Mouse (Mus musculus) testis, adult 2 months (tissue): Measurements from ENCODE around the gene Cntd1. TPM values are rescaled to one million over a fixed set of nuclear protein-coding genes. Genes with fewer than 3 reads are reported as not detected.

ENCODE experiments used
- H3K27ac ChIP-seq: fragments of 200-500 bp; 2 replicates; pipeline ENCODE4 v1.5.1; 2012; ENCODE audit warnings: low read depth, low read length; ENCODE audit not compliant: control insufficient read depth, insufficient read depth
- H3K27me3 ChIP-seq: fragments of 200-500 bp; 2 replicates; pipeline ENCODE4 v1.6.1; 2012; ENCODE audit warnings: mild to moderate bottlenecking, low read length, moderate library complexity; ENCODE audit not compliant: control insufficient read depth, insufficient read depth
- H3K36me3 ChIP-seq: fragments of 200-500 bp; 2 replicates; pipeline ENCODE4 v1.6.1; 2012; ENCODE audit warnings: mild to moderate bottlenecking, low read length; ENCODE audit not compliant: control insufficient read depth, insufficient read depth
- H3K4me1 ChIP-seq: fragments of 200-500 bp; 2 replicates; pipeline ENCODE4 v1.6.1; 2012; ENCODE audit warnings: low read length; ENCODE audit not compliant: control insufficient read depth, insufficient read depth
- H3K4me3 ChIP-seq: fragments of 200-500 bp; 2 replicates; pipeline ENCODE4 v1.5.1; 2012; ENCODE audit warnings: low read depth, mild to moderate bottlenecking, low read length, moderate library complexity, mixed read lengths; ENCODE audit not compliant: control insufficient read depth
- CTCF ChIP-seq: fragments of 200-500 bp; IDR thresholded peaks from 2 replicates; pipeline ENCODE4 v1.5.1; 2012; ENCODE audit warnings: low read depth, mild to moderate bottlenecking, inconsistent platforms, low read length, moderate library complexity; ENCODE audit not compliant: control insufficient read depth, insufficient read depth, insufficient replicate concordance
- POLR2A ChIP-seq: fragments of 200-500 bp; IDR thresholded peaks from 2 replicates; pipeline ENCODE4 v1.6.1; 2012; ENCODE audit warnings: low read depth, mild to moderate bottlenecking, inconsistent platforms, low read length, moderate library complexity; ENCODE audit not compliant: control insufficient read depth
- polyA plus RNA-seq: library from polyadenylated mRNA; depleted of rRNA; stranded (reverse); fragments of >200 nt; gene quantifications from 2 replicates; pipeline ENCODE4 v1.2.3, GENCODE M21; 2012

Cntd1 gene
- polyA plus RNA-seq, 1 experiment = 54.6 TPM

DNA sequence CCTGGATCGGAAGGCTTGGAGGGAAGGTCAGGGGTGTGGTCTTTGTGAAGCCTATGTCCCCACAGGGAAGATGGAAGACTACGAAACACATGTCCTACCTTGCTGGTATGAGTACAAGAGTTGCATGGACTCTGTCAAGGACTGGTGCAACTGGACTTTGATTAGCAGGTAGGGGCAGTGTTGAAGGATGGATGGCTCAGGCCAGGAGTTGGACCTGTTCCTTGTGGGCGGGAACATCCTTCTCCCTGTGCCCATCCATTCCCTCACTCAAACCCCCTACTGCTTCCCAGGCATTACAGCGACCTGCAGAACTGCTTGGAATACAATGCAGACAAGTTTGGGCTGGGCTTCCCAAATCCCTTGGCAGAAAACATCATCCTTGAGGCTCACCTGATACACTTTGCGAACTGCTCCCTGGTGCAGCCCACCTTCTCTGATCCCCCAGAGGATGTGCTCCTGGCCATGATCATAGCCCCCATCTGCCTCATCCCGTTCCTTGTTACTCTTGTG, 31.2 kb upstream of the Cntd1 start:
- Histone ChIP-seq H3K36me3 (no peaks in the 10 kb centered on the region), H3K27ac (no peak overlapping the region), H3K4me3 (no peak overlapping the region), H3K4me1 (peaks cover 6% of the 10 kb centered on the region), H3K27me3 (no peaks in the 10 kb centered on the region)
- TF ChIP-seq CTCF (no peak), POLR2A (no peak)

DNA sequence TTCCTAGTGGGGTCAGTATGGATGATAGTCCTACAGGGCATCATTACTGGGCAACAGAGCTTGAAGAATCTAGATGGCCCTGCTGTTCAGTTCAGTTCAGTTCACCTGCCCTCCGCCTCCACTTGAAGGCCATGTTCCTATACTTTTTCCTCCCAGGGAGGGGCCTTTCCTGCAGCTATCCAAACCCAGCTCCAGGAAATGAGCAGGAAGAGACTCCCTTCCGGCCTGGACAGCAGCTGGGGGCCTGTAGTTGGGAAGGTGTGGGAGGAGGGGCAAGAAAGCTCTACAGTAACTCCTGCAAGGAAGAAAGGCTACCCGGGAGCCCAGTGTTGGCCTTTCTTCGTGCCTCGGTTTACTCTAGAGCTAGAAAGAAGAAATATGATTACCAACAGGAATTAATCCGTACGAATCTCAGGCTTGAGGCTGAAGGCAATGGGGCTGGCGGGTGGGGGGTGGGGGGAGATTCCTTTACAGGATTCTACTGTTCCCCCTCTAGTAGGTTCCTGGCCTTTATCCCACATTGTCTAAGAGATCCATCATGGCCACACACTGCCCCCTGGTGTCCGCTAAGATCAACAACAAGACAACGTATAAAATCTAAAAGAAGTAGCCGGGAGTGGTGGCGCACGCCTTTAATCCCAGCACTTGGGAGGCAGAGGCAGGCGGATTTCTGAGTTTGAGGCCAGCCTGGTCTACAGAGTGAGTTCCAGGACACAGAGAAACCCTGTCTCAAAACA, 30.4 kb upstream of the Cntd1 start:
- Histone ChIP-seq H3K36me3 (no peaks in the 10 kb centered on the region), H3K27ac (no peak overlapping the region), H3K27me3 (no peaks in the 10 kb centered on the region), H3K4me1 (peaks cover 8% of the 10 kb centered on the region), H3K4me3 (no peak overlapping the region)
- no peak for TF ChIP-seq POLR2A
- no peak for TF ChIP-seq CTCF

DNA sequence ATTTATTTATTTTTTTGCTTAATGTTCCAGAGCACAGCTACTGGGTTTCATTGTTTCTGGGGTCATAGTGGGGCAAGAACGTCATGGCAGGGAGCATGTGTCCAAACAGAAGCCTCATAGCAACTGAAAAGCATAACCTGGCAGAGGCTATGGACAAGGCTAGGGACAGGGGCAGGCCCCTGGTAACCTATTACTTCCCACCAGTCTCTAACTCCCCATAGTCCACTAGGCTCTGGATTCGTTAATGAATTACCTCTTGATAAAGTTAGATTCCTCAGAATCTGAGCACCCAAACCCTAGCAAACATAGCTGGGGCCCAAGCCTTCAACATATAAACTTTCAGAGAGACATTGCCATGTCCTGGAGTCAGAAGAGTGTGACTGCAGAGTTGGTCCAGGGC, 27.8 kb upstream of the Cntd1 start:
- Histone ChIP-seq H3K4me3 (no peak overlapping the region), H3K27ac (no peak overlapping the region), H3K4me1 (peaks cover 5% of the 10 kb centered on the region), H3K27me3 (no peaks in the 10 kb centered on the region), H3K36me3 (no peaks in the 10 kb centered on the region)
- TF ChIP-seq POLR2A (no peak), CTCF (no peak)

DNA sequence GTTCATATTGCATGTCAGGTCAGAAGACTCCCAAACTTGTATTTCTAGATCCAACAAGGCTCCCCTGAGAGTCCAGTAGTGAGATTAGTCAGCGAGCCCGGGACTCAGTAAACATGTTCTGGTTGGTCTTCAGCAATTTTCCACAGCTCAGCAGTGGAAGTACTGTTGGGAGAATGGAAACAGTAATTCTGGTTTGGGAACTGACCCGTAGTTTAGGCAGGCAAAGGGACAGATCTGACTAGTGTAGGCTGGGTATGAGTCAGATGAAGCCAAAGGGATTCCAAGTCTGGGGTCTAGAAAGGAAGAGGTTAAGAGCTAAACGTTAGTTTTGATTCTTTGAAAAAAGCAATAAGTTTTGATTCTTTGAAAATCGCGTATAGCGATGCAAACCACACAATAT, 25.9 kb upstream of the Cntd1 start:
- Histone ChIP-seq H3K27me3 (no peaks in the 10 kb centered on the region), H3K4me1 (peaks cover 5% of the 10 kb centered on the region), H3K36me3 (no peaks in the 10 kb centered on the region), H3K27ac (peak overlapping the region; percentile 64), H3K4me3 (peak overlapping the region; percentile 99)
- TF ChIP-seq CTCF (no peak), POLR2A (no peak)

DNA sequence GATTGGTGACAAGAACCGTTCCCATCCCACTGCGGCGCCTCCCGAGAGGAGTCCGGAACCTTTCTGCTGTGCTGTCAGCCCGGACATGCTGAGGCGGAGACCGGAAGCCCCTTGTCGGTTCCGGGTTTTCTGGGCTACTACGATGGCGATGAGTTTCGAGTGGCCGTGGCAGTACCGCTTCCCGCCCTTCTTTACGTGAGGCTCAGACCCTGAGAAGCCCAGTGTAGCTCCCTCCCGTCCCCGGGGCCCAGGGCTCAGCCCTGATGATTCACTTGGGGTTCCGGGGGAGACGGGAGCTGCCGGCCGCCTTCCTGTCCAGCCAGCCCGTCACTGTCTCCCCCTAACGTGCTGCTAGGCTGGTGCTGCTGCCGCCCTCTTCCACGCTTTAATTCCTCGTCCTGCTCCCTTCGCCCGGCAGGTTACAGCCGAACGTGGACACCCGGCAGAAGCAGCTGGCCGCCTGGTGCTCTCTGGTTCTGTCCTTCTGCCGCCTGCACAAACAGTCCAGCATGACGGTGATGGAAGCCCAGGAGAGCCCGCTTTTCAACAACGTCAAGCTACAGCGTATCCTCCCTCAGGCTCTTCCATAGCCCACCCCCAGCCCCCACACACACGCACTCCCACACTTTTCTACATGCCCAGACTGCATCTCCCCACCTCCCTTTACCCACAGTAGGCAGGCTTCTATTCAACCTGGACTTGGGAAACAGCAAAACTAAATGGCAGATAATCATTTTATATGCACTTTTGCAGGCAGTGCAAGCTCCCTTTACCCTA, 25.0 kb upstream of the Cntd1 start, which contains the start of gene Vps25:
Vps25 (plus strand) TSS at position 95 of the 777 bp plus-strand sequence.
- Histone ChIP-seq H3K4me1 (peaks cover 3% of the 10 kb centered on the region), H3K4me3 (peak within 1 kb of the TSS; percentile 99), H3K27me3 (no peaks in the 10 kb centered on the region), H3K27ac (peak within 1 kb of the TSS; percentile 93), H3K36me3 (no peaks in the 10 kb centered on the region)
- TF ChIP-seq POLR2A = peak; percentile 88
- no peak for TF ChIP-seq CTCF

DNA sequence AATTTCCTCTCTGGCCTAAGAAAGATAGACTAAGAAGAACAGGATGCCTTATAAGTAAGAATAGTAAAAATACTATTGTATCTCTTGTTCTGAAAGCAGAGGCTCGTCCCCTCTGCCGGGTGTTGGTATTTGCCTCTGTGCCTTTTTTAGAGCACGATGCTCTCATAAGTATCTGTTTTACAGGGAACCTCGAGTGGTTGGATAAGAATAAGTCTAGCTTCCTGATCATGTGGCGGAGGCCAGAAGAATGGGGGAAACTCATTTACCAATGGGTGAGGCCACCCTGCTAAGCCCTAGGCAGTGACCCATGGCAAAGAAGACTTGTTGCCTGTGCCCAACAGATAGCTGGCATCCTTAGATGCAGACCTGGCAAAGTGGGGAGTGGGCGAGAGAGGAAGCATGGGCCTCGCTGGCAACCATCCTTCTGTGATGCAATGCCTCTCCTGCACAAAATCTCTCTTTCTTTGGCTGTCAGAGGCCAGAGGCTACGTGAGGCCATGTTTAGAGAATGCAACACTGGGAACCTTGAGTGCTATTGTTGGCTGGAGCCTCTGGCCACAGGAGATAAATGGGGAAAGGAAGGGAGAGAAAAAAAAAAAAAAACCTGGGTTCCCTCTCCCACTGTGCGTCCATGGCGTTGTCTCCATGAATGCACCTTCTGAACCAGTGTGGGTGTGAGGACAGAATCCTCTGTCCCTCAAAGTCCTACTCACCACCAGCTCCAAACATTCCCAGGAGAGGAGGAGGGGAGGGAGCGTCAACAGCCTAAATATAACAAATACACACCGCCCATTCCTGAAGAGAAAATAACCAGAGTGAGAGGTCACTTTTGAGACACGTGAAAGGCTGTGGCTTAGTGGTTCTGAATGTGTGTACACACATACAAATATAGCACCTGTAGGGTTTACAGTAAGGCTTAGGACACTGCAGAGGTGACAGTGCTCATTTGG, 22.7 kb upstream of the Cntd1 start:
- TF ChIP-seq CTCF (no peak), POLR2A (no peak)
- Histone ChIP-seq H3K36me3 (no peaks in the 10 kb centered on the region), H3K27me3 (no peaks in the 10 kb centered on the region; the same call in 1 of the 2 replicates), H3K27ac (no peak overlapping the region), H3K4me3 (no peak overlapping the region), H3K4me1 (peaks cover 15% of the 10 kb centered on the region)
